Mouse (Mus musculus) lung, adult 2 months (tissue): ENCODE data around the gene Sirt1.

Experiments used
- CTCF ChIP-seq: fragments of 200-500 bp; IDR thresholded peaks from 2 replicates; pipeline ENCODE4 v1.5.1; 2011; ENCODE audit warnings: mild to moderate bottlenecking, low read length, control low read depth; ENCODE audit not compliant: insufficient read depth
- POLR2A ChIP-seq: fragments of 200-500 bp; IDR thresholded peaks from 2 replicates; pipeline ENCODE4 v1.6.1; 2011; ENCODE audit warnings: low read depth, mild to moderate bottlenecking, control low read depth, low read length, borderline replicate concordance; ENCODE audit errors: extremely low read depth

DNA sequence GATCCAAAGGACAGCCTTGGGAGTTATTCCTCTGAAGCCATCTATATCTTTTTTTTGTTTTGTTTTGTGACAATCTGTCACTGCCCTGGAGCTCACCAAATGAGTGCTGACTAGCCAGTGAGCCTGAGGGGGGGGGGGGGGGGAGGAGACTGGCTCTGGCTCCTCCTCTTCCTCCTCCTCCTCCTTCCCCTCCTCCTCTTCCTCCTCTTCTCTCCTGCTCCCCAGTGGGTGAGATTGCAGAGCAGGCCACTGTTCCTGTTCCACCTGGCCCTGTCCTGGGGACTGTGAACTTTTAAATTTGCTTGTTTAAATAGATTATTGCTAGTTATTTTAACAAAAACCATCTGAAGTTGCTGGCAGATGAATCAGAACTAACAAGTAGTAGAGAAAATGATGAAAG, 109.1 kb downstream of the Sirt1 start:
- TF ChIP-seq CTCF, result no peak
- no peak for TF ChIP-seq POLR2A
